ENCODE assay signal across 13 mouse cellular contexts in genomic region chr3:105307676-105308075, GRCm38 (mm10).
A peak's percentile ranks its signal among the peaks of the same experiment; 100 is the strongest.
DNase-seq lines count a peak whose midpoint lies in the region; ATAC-seq and TF ChIP-seq lines count a peak whose summit lies in the region.
"Had no signal": no experiment of that assay in that cellular context is flagged by ENCODE, and none has a peak within 500 bp of the region (broad histone marks: within the 10 kb centered on the region; RNA-seq: fewer than 3 reads in every experiment).

No protein-coding gene starts in this region.

- H3K27me3 ChIP-seq in MEL (ENCODE audit: control insufficient read depth in 1 of 2, insufficient read depth in 2 of 2, low read length in 2 of 2) = no peaks in the 10 kb centered on the region
- H3K27me3 ChIP-seq in forebrain, embryonic 12.5 days = no peaks in the 10 kb centered on the region
- H3K27me3 ChIP-seq: embryonic facial prominence, embryonic 13.5 days; forebrain, embryonic 15.5 days; limb, embryonic 15.5 days had no signal

- H3K79me2 ChIP-seq in MEL (ENCODE audit: control insufficient read depth, insufficient read depth, low read length, poor library complexity) = no peaks in the 10 kb centered on the region

- no peak overlapping the region for H3K9ac ChIP-seq in MEL (ENCODE audit: control insufficient read depth, low read depth, low read length, poor library complexity, severe bottlenecking)
- no peak overlapping the region for H3K9ac ChIP-seq in forebrain, embryonic 12.5 days
- H3K9ac ChIP-seq: embryonic facial prominence, embryonic 13.5 days; forebrain, embryonic 15.5 days; limb, embryonic 15.5 days had no signal

- 67% methylated on average over 2 of the region's 2 CpGs for WGBS in forebrain, embryonic 12.5 days

- no peak overlapping the region for H3K4me3 ChIP-seq in MEL (ENCODE audit: control insufficient read depth in 1 of 2, insufficient read depth in 1 of 2, low read depth in 2 of 2, low read length in 2 of 2)
- no peak overlapping the region for H3K4me3 ChIP-seq in forebrain, embryonic 12.5 days (replicated peaks)
- H3K4me3 ChIP-seq: embryonic facial prominence, embryonic 13.5 days; forebrain, embryonic 15.5 days; limb, embryonic 15.5 days had no signal

- no peaks in the 10 kb centered on the region for H3K9me3 ChIP-seq in MEL (replicated peaks; ENCODE audit: insufficient read depth, low read length)
- H3K9me3 ChIP-seq in forebrain, embryonic 12.5 days = no peaks in the 10 kb centered on the region
- H3K9me3 ChIP-seq: embryonic facial prominence, embryonic 13.5 days; forebrain, embryonic 15.5 days; limb, embryonic 15.5 days had no signal

- no peak for ATAC-seq in forebrain, embryonic 12.5 days (ENCODE audit: low FRiP score)
- ATAC-seq: forebrain, embryonic 15.5 days had no signal

- no peaks in the 10 kb centered on the region for H3K4me1 ChIP-seq in MEL (ENCODE audit: control insufficient read depth in 1 of 2, insufficient read depth in 2 of 2, low read length in 2 of 2)
- H3K4me1 ChIP-seq in forebrain, embryonic 12.5 days = no peaks in the 10 kb centered on the region
- H3K4me1 ChIP-seq: embryonic facial prominence, embryonic 13.5 days; limb, embryonic 15.5 days had no signal

- peak; percentile 5 for DNase-seq in kidney, postnatal 14 days
- DNase-seq in kidney, adult 11 months = no peak
- peak; percentile 14 for DNase-seq in MEL (ENCODE audit: low read depth, low spot score)
- DNase-seq in embryo, embryonic 10.5 days (ENCODE audit: low spot score) = peak; percentile 56
- peak; percentile 64 for DNase-seq in mesoderm, embryonic 11.5 days (ENCODE audit: low read depth, low spot score)
- DNase-seq in frontal cortex, adult 2 months (ENCODE audit: extremely low spot score in 1 of 2, low spot score in 1 of 2) = no peak
- DNase-seq: cerebellum, adult 11 months; kidney, adult 2 months; lung, postnatal 36 days had no signal

- no peak for TF ChIP-seq POLR2A in MEL (IDR thresholded peaks at IDR 0.05; ENCODE audit: control insufficient read depth in 1 of 2, insufficient read depth in 1 of 2, low read depth in 1 of 2, low read length in 2 of 2, poor library complexity in 1 of 2)

- no peaks in the 10 kb centered on the region for H3K36me3 ChIP-seq in MEL (ENCODE audit: control insufficient read depth in 1 of 2, insufficient read depth in 2 of 2, low read length in 2 of 2)
- H3K36me3 ChIP-seq in forebrain, embryonic 12.5 days (replicated peaks) = no peaks in the 10 kb centered on the region
- H3K36me3 ChIP-seq: embryonic facial prominence, embryonic 13.5 days; forebrain, embryonic 15.5 days; limb, embryonic 15.5 days had no signal

- no peak for TF ChIP-seq CTCF in MEL (IDR thresholded peaks at IDR 0.05 in 2 of 3, conservative IDR thresholded peaks at IDR 0.05 in 1 of 3; ENCODE audit: control insufficient read depth in 1 of 3, insufficient read depth in 1 of 3, low read depth in 2 of 3, low read length in 3 of 3, poor library complexity in 1 of 3, severe bottlenecking in 1 of 3)

- H3K27ac ChIP-seq in MEL (ENCODE audit: control insufficient read depth, low read depth, low read length) = no peak overlapping the region
- no peak overlapping the region for H3K27ac ChIP-seq in forebrain, embryonic 12.5 days
- H3K27ac ChIP-seq: embryonic facial prominence, embryonic 13.5 days; forebrain, embryonic 15.5 days; limb, embryonic 15.5 days had no signal

- TF ChIP-seq EP300 in MEL (IDR thresholded peaks at IDR 0.05; ENCODE audit: low read depth in 1 of 2, low read length in 2 of 2) = no peak

- H3K4me2 ChIP-seq in forebrain, embryonic 12.5 days = no peak overlapping the region
- H3K4me2 ChIP-seq: embryonic facial prominence, embryonic 13.5 days; forebrain, embryonic 15.5 days; limb, embryonic 15.5 days had no signal

- no peak for TF ChIP-seq RAD21 in MEL (IDR thresholded peaks at IDR 0.05; ENCODE audit: low read depth, low read length)

TF ChIP-seq in MEL, 35 proteins besides CTCF, POLR2A, EP300 and RAD21:
- TF ChIP-seq JUND (IDR thresholded peaks at IDR 0.05; ENCODE audit: low read depth, low read length) = no peak
- TF ChIP-seq MAFK (IDR thresholded peaks at IDR 0.05; ENCODE audit: borderline replicate concordance, low read depth, low read length) = no peak
- TF ChIP-seq HCFC1 (IDR thresholded peaks at IDR 0.05; ENCODE audit: low read depth, low read length) = no peak
- TF ChIP-seq MAX (IDR thresholded peaks at IDR 0.05; ENCODE audit: low read length) = no peak
- no peak for TF ChIP-seq ZNF384 (IDR thresholded peaks at IDR 0.05; ENCODE audit: low read depth, low read length)
- TF ChIP-seq TBP (IDR thresholded peaks at IDR 0.05; ENCODE audit: low read depth, low read length) = no peak
- TF ChIP-seq ETS1 (IDR thresholded peaks at IDR 0.05; ENCODE audit: low read depth, low read length) = no peak
- no peak for TF ChIP-seq MEF2A (IDR thresholded peaks at IDR 0.05; ENCODE audit: extremely low read depth, insufficient replicate concordance, low read depth, low read length, poor library complexity, severe bottlenecking)
- no peak for TF ChIP-seq MXI1 (IDR thresholded peaks at IDR 0.05; ENCODE audit: low read depth, low read length)
- no peak for TF ChIP-seq GATA1 (IDR thresholded peaks at IDR 0.05; ENCODE audit: low read depth, low read length)
- TF ChIP-seq GABPA (IDR thresholded peaks at IDR 0.05; ENCODE audit: low read depth, low read length) = no peak

Comparison
In these comparisons a context has a peak if more than half of its experiments do, and no peak if none do; other contexts are left out.
1. DNase-seq: peak in kidney, postnatal 14 days (single experiment), MEL (single experiment), embryo, embryonic 10.5 days (single experiment) and mesoderm, embryonic 11.5 days (single experiment); none in kidney, adult 11 months (single experiment) and frontal cortex, adult 2 months (0 of 2).